Mouse (Mus musculus): ENCODE measurements around the gene Ptpn7.

- no peak for TF ChIP-seq GATA1 (IDR thresholded peaks at IDR 0.05; ENCODE audit: borderline replicate concordance, low read length)
- TF ChIP-seq FLI1 (IDR thresholded peaks at IDR 0.05; ENCODE audit: low read length): no peak
These were observed 1.4 kb downstream of the Ptpn7 start for GRCm38 (mm10) chr1:135133678-135134435.
